Comparison of ENCODE assay signal across 8 mouse cellular contexts in genomic region chr17:28208314-28208612, GRCm38 (mm10). TPM values are rescaled to one million over a fixed set of nuclear protein-coding genes. Genes with fewer than 3 reads are reported as not detected.
DNase-seq lines count a peak whose midpoint lies in the region; ATAC-seq lines count a peak whose summit lies in the region.

No protein-coding gene starts in this region.

- peaks cover 24% of the 10 kb centered on the region for H3K4me1 ChIP-seq in kidney, embryonic 16.5 days (ENCODE audit: insufficient read depth, low read length)
- H3K4me1 ChIP-seq in intestine, embryonic 16.5 days (ENCODE audit: control insufficient read depth, insufficient read depth, low read length): peaks cover 16% of the 10 kb centered on the region
- H3K4me1 ChIP-seq in midbrain, embryonic 15.5 days: no peaks in the 10 kb centered on the region; the same call in 1 of the 2 replicates

- WGBS in kidney, embryonic 16.5 days: 62% methylated on average over 8 of the region's 8 CpGs
- 72% methylated on average over 8 of the region's 8 CpGs for WGBS in intestine, embryonic 16.5 days
- 84% methylated on average over 8 of the region's 8 CpGs for WGBS in midbrain, embryonic 15.5 days

- H3K27ac ChIP-seq in kidney, embryonic 16.5 days (ENCODE audit: low read length): no peak overlapping the region
- H3K27ac ChIP-seq in intestine, embryonic 16.5 days (ENCODE audit: low read length): no peak overlapping the region
- no peak overlapping the region for H3K27ac ChIP-seq in midbrain, embryonic 15.5 days

- ATAC-seq in kidney, embryonic 16.5 days (ENCODE audit: low FRiP score, low TSS enrichment): no peak
- ATAC-seq in intestine, embryonic 16.5 days: no peak
- ATAC-seq in midbrain, embryonic 15.5 days (replicated peaks): no peak

- H3K9me3 ChIP-seq in kidney, embryonic 16.5 days (ENCODE audit: low read length): no peaks in the 10 kb centered on the region
- H3K9me3 ChIP-seq in intestine, embryonic 16.5 days (ENCODE audit: control insufficient read depth, low read length): no peaks in the 10 kb centered on the region
- no peaks in the 10 kb centered on the region for H3K9me3 ChIP-seq in midbrain, embryonic 15.5 days

- H3K36me3 ChIP-seq in kidney, embryonic 16.5 days (ENCODE audit: insufficient read depth, low read length): peaks cover under 1% of the 10 kb centered on the region; the same call in 1 of the 2 replicates
- H3K36me3 ChIP-seq in intestine, embryonic 16.5 days (ENCODE audit: control insufficient read depth, insufficient read depth, low read length): no peaks in the 10 kb centered on the region
- H3K36me3 ChIP-seq in midbrain, embryonic 15.5 days (replicated peaks): no peaks in the 10 kb centered on the region

- DNase-seq in kidney, postnatal 14 days: no peak
- peak; percentile 41 for DNase-seq in c-Kit-positive CD71-positive TER-119-positive erythroid progenitor cells, embryonic 14.5 days (ENCODE audit: low spot score)
- no peak for DNase-seq in cerebellum, postnatal 25 days
- no peak for DNase-seq in adrenal gland, postnatal 14 days
- no peak for DNase-seq in layer of hippocampus, adult 9-11 months

- no peaks in the 10 kb centered on the region for H3K27me3 ChIP-seq in kidney, embryonic 16.5 days (ENCODE audit: insufficient read depth, low read length)
- H3K27me3 ChIP-seq in intestine, embryonic 16.5 days (replicated peaks; ENCODE audit: control insufficient read depth, insufficient read depth, low read length): no peaks in the 10 kb centered on the region
- H3K27me3 ChIP-seq in midbrain, embryonic 15.5 days (replicated peaks): no peaks in the 10 kb centered on the region

- peak overlapping the region; percentile 59 for H3K4me2 ChIP-seq in kidney, embryonic 16.5 days (replicated peaks; ENCODE audit: low read depth, low read length)
- peak overlapping the region; percentile 68 for H3K4me2 ChIP-seq in intestine, embryonic 16.5 days (ENCODE audit: low read depth, low read length)
- peak overlapping the region; percentile 29 for H3K4me2 ChIP-seq in midbrain, embryonic 15.5 days

- peak overlapping the region; percentile 45 for H3K4me3 ChIP-seq in kidney, embryonic 16.5 days (ENCODE audit: low read length)
- H3K4me3 ChIP-seq in intestine, embryonic 16.5 days (ENCODE audit: low read length): peak overlapping the region; percentile 37
- H3K4me3 ChIP-seq in midbrain, embryonic 15.5 days: no peak overlapping the region

- peak overlapping the region; percentile 69 for H3K9ac ChIP-seq in kidney, embryonic 16.5 days (replicated peaks; ENCODE audit: low read length)
- H3K9ac ChIP-seq in intestine, embryonic 16.5 days (ENCODE audit: low read depth, low read length): 0 out of 2 replicates have a peak overlapping the region, but pooled peaks have one; percentile 70
- H3K9ac ChIP-seq in midbrain, embryonic 15.5 days: no peak overlapping the region

RNA-seq across cellular contexts. Expression of gene Def6, which starts 0.7 kb away (rescaled TPM):
- 7.2 and 7.4 TPM in 2 replicates for polyA plus RNA-seq in kidney, embryonic 16.5 days (2015; fragmentation: Nextera tagmentation; extraction: Ambion mirVana)
- 3.0 and 3.6 TPM in 2 replicates for polyA plus RNA-seq in intestine, embryonic 16.5 days (2015; fragmentation: Nextera tagmentation; extraction: Ambion mirVana)
- polyA plus RNA-seq in midbrain, embryonic 15.5 days (2015; fragmentation: Nextera tagmentation; extraction: Ambion mirVana): 5.3 and 7.3 TPM in 2 replicates
- total RNA-seq in adrenal gland, postnatal 14 days (2021): 3.3 and 8.9 TPM in 2 replicates

RNA-seq across cellular contexts. Expression of gene Ppard, which starts 24.2 kb away (rescaled TPM):
- polyA plus RNA-seq in kidney, embryonic 16.5 days (2015; fragmentation: Nextera tagmentation; extraction: Ambion mirVana): 2.1 and 2.2 TPM in 2 replicates
- 2.2 and 2.3 TPM in 2 replicates for polyA plus RNA-seq in intestine, embryonic 16.5 days (2015; fragmentation: Nextera tagmentation; extraction: Ambion mirVana)
- polyA plus RNA-seq in midbrain, embryonic 15.5 days (2015; fragmentation: Nextera tagmentation; extraction: Ambion mirVana): 1.8 TPM in 2 replicates
- 36.1 and 39.8 TPM in 2 replicates for total RNA-seq in adrenal gland, postnatal 14 days (2021)

RNA-seq across cellular contexts. Expression of gene Zfp523, which starts 31.3 kb away (rescaled TPM):
- polyA plus RNA-seq in kidney, embryonic 16.5 days (2015; fragmentation: Nextera tagmentation; extraction: Ambion mirVana): 38.2 and 40.4 TPM in 2 replicates
- polyA plus RNA-seq in intestine, embryonic 16.5 days (2015; fragmentation: Nextera tagmentation; extraction: Ambion mirVana): 22.1 and 23.7 TPM in 2 replicates
- polyA plus RNA-seq in midbrain, embryonic 15.5 days (2015; fragmentation: Nextera tagmentation; extraction: Ambion mirVana): 53.4 and 55.0 TPM in 2 replicates
- total RNA-seq in adrenal gland, postnatal 14 days (2021): 36.8 and 43.4 TPM in 2 replicates
